Mouse (Mus musculus): Measurements from ENCODE around the gene Me1. TPM values are rescaled to one million over a fixed set of nuclear protein-coding genes. Genes with fewer than 3 reads are reported as not detected.

Me1 gene
- total RNA-seq, 1 experiment from 2014 or later = 0.69 TPM

GRCm38 (mm10) chr9:86583740-86584139, 112.0 kb downstream of the Me1 start:
- ATAC-seq (replicated peaks in 1 of 2; ENCODE audit: insufficient read depth in 1 of 2, low FRiP score in 2 of 2, low TSS enrichment in 1 of 2, low read depth in 1 of 2, poor library complexity in 2 of 2, severe bottlenecking in 2 of 2) = peak; percentile 74 to 82

GRCm38 (mm10) chr9:86579657-86580056, 116.1 kb downstream of the Me1 start:
- ATAC-seq (replicated peaks in 1 of 2; ENCODE audit: insufficient read depth in 1 of 2, low FRiP score in 2 of 2, low TSS enrichment in 1 of 2, low read depth in 1 of 2, poor library complexity in 2 of 2, severe bottlenecking in 2 of 2) = peak; percentile 88 to 91

GRCm38 (mm10) chr9:86575178-86575577, 120.6 kb downstream of the Me1 start:
- no peak for ATAC-seq (replicated peaks in 1 of 2; ENCODE audit: insufficient read depth in 1 of 2, low FRiP score in 2 of 2, low TSS enrichment in 1 of 2, low read depth in 1 of 2, poor library complexity in 2 of 2, severe bottlenecking in 2 of 2)

DNA sequence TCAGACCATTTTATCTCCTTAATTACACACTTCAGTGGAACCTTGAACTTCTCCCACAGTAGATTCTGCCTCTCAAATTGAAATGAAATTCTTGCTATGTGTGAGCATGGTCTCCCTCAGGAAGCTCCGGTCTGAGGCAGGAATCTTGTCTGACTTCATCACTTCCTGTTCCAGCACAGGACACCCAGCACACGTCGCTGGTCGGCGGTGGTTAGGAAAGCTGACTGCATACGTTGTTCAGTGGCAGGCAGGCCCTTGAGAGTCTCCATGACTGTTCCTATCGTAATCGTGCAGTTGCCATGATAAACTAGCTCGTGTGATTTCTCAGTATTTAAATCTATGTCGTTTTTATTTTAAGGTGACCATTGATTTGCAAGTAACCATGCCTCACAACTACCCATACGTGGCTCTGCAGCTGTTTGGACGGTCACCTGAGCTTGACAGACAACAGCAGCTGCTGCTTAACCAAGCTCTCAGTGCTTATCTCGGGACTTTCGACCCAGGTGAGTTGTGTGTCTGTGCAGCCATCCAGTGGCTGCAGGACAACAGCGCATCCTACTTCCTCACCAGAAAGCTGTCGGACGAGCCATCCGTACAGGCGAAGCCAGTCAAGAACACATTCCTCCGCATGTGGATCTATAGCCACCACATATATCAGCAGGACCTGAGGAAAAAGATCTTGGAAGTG, 122.0 kb downstream of the Me1 start:
- no peak for ATAC-seq (replicated peaks in 1 of 2; ENCODE audit: insufficient read depth in 1 of 2, low FRiP score in 2 of 2, low TSS enrichment in 1 of 2, low read depth in 1 of 2, poor library complexity in 2 of 2, severe bottlenecking in 2 of 2)

DNA sequence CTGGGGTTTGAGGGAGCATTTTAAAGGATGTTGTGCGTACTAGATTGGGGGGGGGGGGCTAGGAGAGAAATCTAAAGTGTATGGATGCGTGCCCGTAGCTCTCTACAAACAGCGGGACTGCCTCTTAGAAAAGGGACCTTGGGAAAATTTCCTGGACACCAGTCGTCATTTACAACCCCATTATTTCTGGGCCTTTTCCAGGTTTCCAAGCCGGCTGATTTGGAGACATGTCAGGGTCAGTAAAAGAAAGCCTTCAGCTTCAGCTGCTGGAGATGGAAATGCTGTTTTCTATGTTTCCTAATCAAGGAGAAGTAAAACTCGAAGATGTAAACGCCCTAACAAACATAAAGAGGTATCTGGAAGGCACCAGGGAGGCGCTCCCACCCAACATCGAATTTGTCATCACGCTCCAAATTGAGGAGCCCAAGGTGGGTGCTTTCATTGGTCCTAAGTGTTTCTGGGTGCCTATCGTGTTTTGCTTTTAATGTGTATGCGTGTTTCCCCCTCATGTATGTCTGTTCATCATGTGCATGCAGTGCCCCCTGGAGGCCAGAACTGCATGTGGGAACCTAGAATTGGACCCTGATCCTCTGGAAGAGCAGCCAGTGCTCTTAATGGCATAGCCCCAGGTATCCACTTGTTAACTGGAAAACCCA, 123.0 kb downstream of the Me1 start:
- peak; percentile 69 to 75 for ATAC-seq (replicated peaks in 1 of 2; ENCODE audit: insufficient read depth in 1 of 2, low FRiP score in 2 of 2, low TSS enrichment in 1 of 2, low read depth in 1 of 2, poor library complexity in 2 of 2, severe bottlenecking in 2 of 2)

DNA sequence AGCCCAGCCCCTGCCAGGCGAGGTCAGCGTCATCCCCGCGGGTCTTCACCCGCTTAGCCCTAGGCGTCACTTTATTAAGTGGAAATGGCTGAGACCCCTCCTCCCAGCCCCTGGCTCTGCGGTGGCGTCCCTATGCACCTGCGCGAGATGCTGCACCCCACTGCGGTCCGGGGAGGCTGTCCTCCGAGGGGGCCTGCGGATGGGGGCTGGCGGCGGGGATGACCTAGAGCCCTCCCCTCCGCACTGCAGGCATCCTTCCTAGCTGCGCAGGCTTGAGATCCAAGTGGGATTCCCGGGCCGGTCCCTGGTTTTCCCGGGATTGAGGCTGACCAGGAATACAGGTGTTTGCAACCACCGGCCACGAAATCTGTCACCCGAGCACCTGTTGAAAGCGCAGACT, 123.6 kb downstream of the Me1 start:
- ATAC-seq (replicated peaks in 1 of 2; ENCODE audit: insufficient read depth in 1 of 2, low FRiP score in 2 of 2, low TSS enrichment in 1 of 2, low read depth in 1 of 2, poor library complexity in 2 of 2, severe bottlenecking in 2 of 2) = peak; percentile 9 to 17; a peak in 3 of 4 replicates

- peak; percentile 92 to 93 for ATAC-seq (replicated peaks in 1 of 2; ENCODE audit: insufficient read depth in 1 of 2, low FRiP score in 2 of 2, low TSS enrichment in 1 of 2, low read depth in 1 of 2, poor library complexity in 2 of 2, severe bottlenecking in 2 of 2)
These were observed 124.1 kb downstream of the Me1 start, which contains the start of the genes Pgm3 and Rwdd2a for GRCm38 (mm10) chr9:86571540-86572135. Pgm3 (minus strand) TSS chr9:86571842. Rwdd2a (plus strand) TSS chr9:86571991.

- ATAC-seq (replicated peaks in 1 of 2; ENCODE audit: insufficient read depth in 1 of 2, low FRiP score in 2 of 2, low TSS enrichment in 1 of 2, low read depth in 1 of 2, poor library complexity in 2 of 2, severe bottlenecking in 2 of 2) = no peak
These were observed 124.8 kb downstream of the Me1 start for GRCm38 (mm10) chr9:86570946-86571345.

GRCm38 (mm10) chr9:86570261-86570890, 125.4 kb downstream of the Me1 start:
- no peak for ATAC-seq (replicated peaks in 1 of 2; ENCODE audit: insufficient read depth in 1 of 2, low FRiP score in 2 of 2, low TSS enrichment in 1 of 2, low read depth in 1 of 2, poor library complexity in 2 of 2, severe bottlenecking in 2 of 2)

DNA sequence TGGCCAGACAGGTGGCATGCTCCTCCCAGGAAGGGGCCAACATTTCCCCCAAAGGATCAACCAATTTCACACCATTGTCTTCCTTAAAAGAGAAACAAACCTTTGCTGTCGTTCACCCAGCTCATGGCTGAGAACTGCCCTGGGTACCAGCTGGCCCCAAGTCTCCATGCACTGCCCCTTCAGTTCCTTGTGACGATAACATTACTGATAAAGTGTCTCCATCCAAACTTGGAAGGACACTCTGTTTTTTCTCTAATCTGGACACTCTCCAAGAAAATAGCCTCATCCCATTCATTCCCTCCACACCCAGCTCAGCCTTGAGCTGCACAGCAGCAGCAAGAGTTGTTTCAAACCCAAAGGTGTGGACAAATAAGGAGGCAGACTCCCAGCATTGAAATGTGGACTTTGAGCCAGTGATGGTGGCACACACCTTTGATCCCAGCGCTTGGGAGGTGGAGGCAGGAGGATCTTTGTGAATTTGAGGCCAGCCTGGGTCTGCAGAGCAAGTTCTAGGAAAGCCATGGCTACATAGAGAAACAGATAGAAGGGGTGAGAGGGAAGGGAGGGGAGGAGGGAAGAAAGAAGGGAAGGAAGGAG, 126.3 kb downstream of the Me1 start:
- ATAC-seq (replicated peaks in 1 of 2; ENCODE audit: insufficient read depth in 1 of 2, low FRiP score in 2 of 2, low TSS enrichment in 1 of 2, low read depth in 1 of 2, poor library complexity in 2 of 2, severe bottlenecking in 2 of 2) = no peak

DNA sequence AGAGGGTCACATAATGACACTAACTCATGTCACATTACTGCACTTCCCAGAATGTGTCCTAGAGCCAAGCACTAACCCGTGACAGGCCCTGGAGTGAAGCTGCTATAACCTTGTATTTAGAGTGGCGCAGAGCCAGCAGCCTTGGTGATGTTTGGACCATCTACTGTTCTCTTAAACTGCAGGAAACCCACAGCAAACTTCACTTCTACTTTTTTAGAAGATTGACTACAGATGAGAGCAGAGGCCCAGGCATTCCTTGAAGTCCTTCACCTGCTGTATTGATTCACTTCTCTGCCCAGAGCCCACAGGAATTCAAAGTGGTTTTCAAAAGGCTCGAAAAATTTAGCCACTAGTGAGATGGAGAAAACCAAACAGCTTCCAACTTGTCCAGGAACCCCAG, 135.2 kb downstream of the Me1 start:
- ATAC-seq (replicated peaks in 1 of 2; ENCODE audit: insufficient read depth in 1 of 2, low FRiP score in 2 of 2, low TSS enrichment in 1 of 2, low read depth in 1 of 2, poor library complexity in 2 of 2, severe bottlenecking in 2 of 2) = no peak

DNA sequence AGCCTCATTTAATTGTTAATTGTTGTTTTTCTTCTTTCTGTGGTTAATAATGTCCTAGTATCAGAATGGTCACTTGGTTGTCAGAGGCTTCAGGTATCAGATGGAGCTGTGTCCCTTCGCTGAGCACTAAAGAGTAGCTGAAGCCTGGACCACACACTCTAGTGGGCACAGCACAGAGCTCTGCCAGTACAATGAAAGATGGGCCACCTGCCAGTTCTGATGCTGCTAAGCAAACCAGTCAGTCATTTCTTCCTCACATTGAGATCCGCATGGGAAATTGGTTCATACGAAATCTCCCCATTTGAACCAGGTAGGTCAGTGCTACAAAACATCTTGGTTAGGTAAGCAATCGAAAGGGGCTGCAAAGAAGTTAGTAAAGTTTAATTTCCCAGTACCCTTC, 141.1 kb downstream of the Me1 start:
- ATAC-seq (replicated peaks in 1 of 2; ENCODE audit: insufficient read depth in 1 of 2, low FRiP score in 2 of 2, low TSS enrichment in 1 of 2, low read depth in 1 of 2, poor library complexity in 2 of 2, severe bottlenecking in 2 of 2) = no peak

DNA sequence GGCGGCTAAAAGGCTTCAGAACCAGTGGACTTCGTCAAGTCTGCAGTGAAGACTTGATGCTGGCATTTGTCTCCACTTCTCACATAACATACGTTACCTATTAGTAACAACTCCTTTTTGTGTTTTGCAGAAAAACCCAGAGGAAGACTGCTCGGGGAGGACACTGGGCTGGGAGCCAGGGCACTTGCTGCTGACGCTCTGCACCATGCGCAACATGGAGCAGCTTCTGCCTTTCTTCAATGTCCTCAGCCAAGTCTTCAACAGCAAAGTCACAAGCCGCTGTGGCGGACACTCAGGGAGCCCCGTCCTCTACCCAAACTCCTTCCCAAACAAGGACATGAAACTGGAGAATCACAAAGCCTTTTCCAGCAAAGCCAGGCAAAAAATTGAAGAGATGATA, 141.9 kb downstream of the Me1 start:
- ATAC-seq (replicated peaks in 1 of 2; ENCODE audit: insufficient read depth in 1 of 2, low FRiP score in 2 of 2, low TSS enrichment in 1 of 2, low read depth in 1 of 2, poor library complexity in 2 of 2, severe bottlenecking in 2 of 2) = no peak

DNA sequence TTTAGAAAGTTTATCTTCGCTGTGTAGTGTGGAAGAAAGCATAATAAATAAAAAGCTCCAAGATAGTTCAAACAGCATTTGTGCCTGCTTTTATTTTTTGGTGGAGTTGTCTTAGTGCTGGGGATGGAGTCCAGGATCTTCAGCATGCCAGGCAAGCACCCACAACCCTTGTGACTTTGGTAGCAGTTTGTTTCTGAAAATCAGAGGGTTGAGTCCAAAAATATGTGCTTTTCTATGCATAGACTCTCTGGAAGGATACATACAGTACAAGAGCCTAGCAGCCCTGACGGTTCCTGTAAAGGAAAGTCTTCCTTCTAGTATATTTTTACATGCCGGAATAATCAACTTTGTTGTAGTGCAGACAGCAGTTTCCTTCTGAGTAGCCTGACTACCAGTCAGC, 145.0 kb downstream of the Me1 start:
- ATAC-seq (replicated peaks in 1 of 2; ENCODE audit: insufficient read depth in 1 of 2, low FRiP score in 2 of 2, low TSS enrichment in 1 of 2, low read depth in 1 of 2, poor library complexity in 2 of 2, severe bottlenecking in 2 of 2) = no peak

DNA sequence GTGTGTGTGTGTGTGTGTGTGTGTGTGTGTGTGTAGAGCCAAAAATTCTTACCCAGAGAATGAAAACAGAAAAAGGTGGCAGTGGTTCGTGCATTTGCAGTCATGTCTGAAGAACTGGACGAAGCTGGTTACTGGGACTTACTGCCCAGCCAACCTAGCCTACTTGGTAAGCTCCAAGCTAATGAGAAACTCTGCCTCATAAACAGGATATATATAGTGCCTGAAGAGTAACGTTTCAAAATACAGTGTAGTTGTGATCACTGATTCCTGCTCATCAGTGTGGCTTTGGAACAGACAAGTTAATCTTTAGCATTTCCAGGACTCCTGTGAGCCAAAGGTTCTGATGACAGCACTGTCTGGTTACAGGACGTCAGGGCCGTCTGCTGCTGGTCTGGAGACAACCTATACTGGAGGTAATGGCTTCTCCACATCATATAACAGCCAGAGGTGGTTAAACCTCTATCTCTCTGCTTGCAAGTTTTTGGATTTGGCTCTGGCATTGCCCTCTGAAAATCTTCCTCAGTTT, 146.1 kb downstream of the Me1 start:
- ATAC-seq (replicated peaks in 1 of 2; ENCODE audit: insufficient read depth in 1 of 2, low FRiP score in 2 of 2, low TSS enrichment in 1 of 2, low read depth in 1 of 2, poor library complexity in 2 of 2, severe bottlenecking in 2 of 2) = no peak

DNA sequence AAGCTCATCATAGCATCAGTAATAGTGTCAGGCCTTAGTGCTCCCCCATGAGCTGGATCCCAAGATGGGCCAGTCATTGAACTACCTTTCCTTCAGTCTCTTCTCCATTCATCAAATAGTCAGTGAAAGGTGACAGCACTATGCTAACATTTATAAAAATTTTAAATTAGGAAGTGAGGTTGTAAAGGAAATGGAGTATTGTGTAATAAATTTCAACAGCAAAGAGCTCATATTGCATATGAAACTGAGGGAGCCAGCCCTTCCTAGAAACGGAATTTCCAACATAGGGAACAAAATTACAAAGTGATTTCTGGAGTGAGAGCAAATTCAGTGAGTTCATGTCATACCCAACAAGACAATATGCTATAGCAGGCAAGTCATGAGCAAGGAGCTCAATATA, 151.2 kb downstream of the Me1 start:
- ATAC-seq (replicated peaks in 1 of 2; ENCODE audit: insufficient read depth in 1 of 2, low FRiP score in 2 of 2, low TSS enrichment in 1 of 2, low read depth in 1 of 2, poor library complexity in 2 of 2, severe bottlenecking in 2 of 2) = no peak; a peak in 1 of 4 replicates

- ATAC-seq (replicated peaks in 1 of 2; ENCODE audit: insufficient read depth in 1 of 2, low FRiP score in 2 of 2, low TSS enrichment in 1 of 2, low read depth in 1 of 2, poor library complexity in 2 of 2, severe bottlenecking in 2 of 2) = no peak
These were observed 152.3 kb downstream of the Me1 start for GRCm38 (mm10) chr9:86543451-86543850.

Data from hematopoietic stem cell, adult 5-6 weeks (primary cell).